Mouse (Mus musculus): ENCODE results near the gene Vmn2r8. TPM values are rescaled to one million over a fixed set of nuclear protein-coding genes. Genes with fewer than 3 reads are reported as not detected.
"Not testable (repeated sequence)": the region's sequence is repeated elsewhere in the genome, so short reads cannot be mapped to it uniquely, and the experiment has no call there.

The Vmn2r8 gene
- total RNA-seq, 1 experiment = not detected

- no peak for DNase-seq (ENCODE audit: low read depth, low spot score)
- H3K9me3 ChIP-seq (ENCODE audit: control insufficient read depth, insufficient read depth, low read depth, low read length) = no peaks in the 10 kb centered on the region
- H3K36me3 ChIP-seq (ENCODE audit: control insufficient read depth, insufficient read depth, low read length, poor library complexity, severe bottlenecking) = no peaks in the 10 kb centered on the region
- no peak overlapping the region for H3K9ac ChIP-seq (ENCODE audit: insufficient read depth, low read depth, low read length, poor library complexity, severe bottlenecking)
- H3K27ac ChIP-seq (ENCODE audit: insufficient read depth, low read depth, low read length, poor library complexity, severe bottlenecking) = no peak overlapping the region
- H3K4me1 ChIP-seq (ENCODE audit: control insufficient read depth in 2 of 2, insufficient read depth in 2 of 2, low read length in 2 of 2, poor library complexity in 1 of 2) = no peaks in the 10 kb centered on the region
- in situ Hi-C loops (cut with MboI; ENCODE audit: low sequenced_read_pairs in 2 of 2, unreplicated experiment in 2 of 2) = no loop called here
- TF ChIP-seq CHD2 (IDR thresholded peaks at IDR 0.05; ENCODE audit: low read depth, low read length) (no peak), MAFK (IDR thresholded peaks at IDR 0.05; ENCODE audit: insufficient read depth, low read depth, low read length) (no peak), HCFC1 (IDR thresholded peaks at IDR 0.05; ENCODE audit: borderline replicate concordance, insufficient read depth, low read length) (no peak), ZC3H11A (IDR thresholded peaks at IDR 0.05; ENCODE audit: borderline replicate concordance, low read depth, low read length) (no peak), ZNF384 (IDR thresholded peaks at IDR 0.05; ENCODE audit: low read depth, low read length) (no peak)
- no peak overlapping the region for H3K4me3 ChIP-seq (ENCODE audit: insufficient read depth in 1 of 2, low read depth in 1 of 2, low read length in 2 of 2, poor library complexity in 1 of 2, severe bottlenecking in 1 of 2)
These were observed 50.3 kb downstream of the Vmn2r8 start for GRCm38 (mm10) chr5:108758396-108758795.

- H3K27ac ChIP-seq (ENCODE audit: insufficient read depth, low read depth, low read length, poor library complexity, severe bottlenecking); H3K4me3 ChIP-seq (ENCODE audit: insufficient read depth in 1 of 2, low read depth in 1 of 2, low read length in 2 of 2, poor library complexity in 1 of 2, severe bottlenecking in 1 of 2); H3K4me1 ChIP-seq (ENCODE audit: control insufficient read depth in 2 of 2, insufficient read depth in 2 of 2, low read length in 2 of 2, poor library complexity in 1 of 2); in situ Hi-C loops (cut with MboI; ENCODE audit: low sequenced_read_pairs in 2 of 2, unreplicated experiment in 2 of 2); H3K36me3 ChIP-seq (ENCODE audit: control insufficient read depth, insufficient read depth, low read length, poor library complexity, severe bottlenecking); H3K9ac ChIP-seq (ENCODE audit: insufficient read depth, low read depth, low read length, poor library complexity, severe bottlenecking); H3K9me3 ChIP-seq (ENCODE audit: control insufficient read depth, insufficient read depth, low read depth, low read length); DNase-seq (ENCODE audit: low read depth, low spot score): not testable (repeated sequence)
These were observed 57.4 kb downstream of the Vmn2r8 start for GRCm38 (mm10) chr5:108751258-108751657.

- no peak overlapping the region for H3K4me3 ChIP-seq (ENCODE audit: insufficient read depth in 1 of 2, low read depth in 1 of 2, low read length in 2 of 2, poor library complexity in 1 of 2, severe bottlenecking in 1 of 2)
- no peak overlapping the region for H3K27ac ChIP-seq (ENCODE audit: insufficient read depth, low read depth, low read length, poor library complexity, severe bottlenecking)
- H3K9ac ChIP-seq (ENCODE audit: insufficient read depth, low read depth, low read length, poor library complexity, severe bottlenecking) = no peak overlapping the region
- no peaks in the 10 kb centered on the region for H3K9me3 ChIP-seq (ENCODE audit: control insufficient read depth, insufficient read depth, low read depth, low read length)
- DNase-seq (ENCODE audit: low read depth, low spot score) = no peak
- no peaks in the 10 kb centered on the region for H3K36me3 ChIP-seq (ENCODE audit: control insufficient read depth, insufficient read depth, low read length, poor library complexity, severe bottlenecking)
- no peaks in the 10 kb centered on the region for H3K4me1 ChIP-seq (ENCODE audit: control insufficient read depth in 2 of 2, insufficient read depth in 2 of 2, low read length in 2 of 2, poor library complexity in 1 of 2)
- no peak for TF ChIP-seq CHD2 (IDR thresholded peaks at IDR 0.05; ENCODE audit: low read depth, low read length)
- TF ChIP-seq ZNF384 (IDR thresholded peaks at IDR 0.05; ENCODE audit: low read depth, low read length) = no peak
- TF ChIP-seq MAFK (IDR thresholded peaks at IDR 0.05; ENCODE audit: insufficient read depth, low read depth, low read length) = no peak
- no peak for TF ChIP-seq ZC3H11A (IDR thresholded peaks at IDR 0.05; ENCODE audit: borderline replicate concordance, low read depth, low read length)
- TF ChIP-seq HCFC1 (IDR thresholded peaks at IDR 0.05; ENCODE audit: borderline replicate concordance, insufficient read depth, low read length) = no peak
- in situ Hi-C loops (cut with MboI; ENCODE audit: low sequenced_read_pairs in 2 of 2, unreplicated experiment in 2 of 2) = no loop called here
These were observed 58.1 kb downstream of the Vmn2r8 start for GRCm38 (mm10) chr5:108750328-108751210.

GRCm38 (mm10) chr5:108744629-108745028 lies 64.0 kb downstream of the Vmn2r8 start:
- Histone ChIP-seq H3K9me3 (ENCODE audit: control insufficient read depth, insufficient read depth, low read depth, low read length) (no peaks in the 10 kb centered on the region), H3K36me3 (ENCODE audit: control insufficient read depth, insufficient read depth, low read length, poor library complexity, severe bottlenecking) (no peaks in the 10 kb centered on the region), H3K9ac (ENCODE audit: insufficient read depth, low read depth, low read length, poor library complexity, severe bottlenecking) (no peak overlapping the region), H3K27ac (ENCODE audit: insufficient read depth, low read depth, low read length, poor library complexity, severe bottlenecking) (no peak overlapping the region), H3K4me1 (ENCODE audit: control insufficient read depth in 2 of 2, insufficient read depth in 2 of 2, low read length in 2 of 2, poor library complexity in 1 of 2) (no peaks in the 10 kb centered on the region), H3K4me3 (ENCODE audit: insufficient read depth in 1 of 2, low read depth in 1 of 2, low read length in 2 of 2, poor library complexity in 1 of 2, severe bottlenecking in 1 of 2) (no peak overlapping the region)
- in situ Hi-C loops (cut with MboI; ENCODE audit: low sequenced_read_pairs in 2 of 2, unreplicated experiment in 2 of 2) = no loop called here
- no peak for TF ChIP-seq ZC3H11A (IDR thresholded peaks at IDR 0.05; ENCODE audit: borderline replicate concordance, low read depth, low read length)
- TF ChIP-seq HCFC1 (IDR thresholded peaks at IDR 0.05; ENCODE audit: borderline replicate concordance, insufficient read depth, low read length) = no peak
- TF ChIP-seq ZNF384 (IDR thresholded peaks at IDR 0.05; ENCODE audit: low read depth, low read length) = no peak
- no peak for DNase-seq (ENCODE audit: low read depth, low spot score)

GRCm38 (mm10) chr5:108743856-108744255 lies 64.8 kb downstream of the Vmn2r8 start:
- Histone ChIP-seq H3K9me3 (ENCODE audit: control insufficient read depth, insufficient read depth, low read depth, low read length) (no peaks in the 10 kb centered on the region), H3K9ac (ENCODE audit: insufficient read depth, low read depth, low read length, poor library complexity, severe bottlenecking) (no peak overlapping the region), H3K4me1 (ENCODE audit: control insufficient read depth in 2 of 2, insufficient read depth in 2 of 2, low read length in 2 of 2, poor library complexity in 1 of 2) (no peaks in the 10 kb centered on the region), H3K4me3 (ENCODE audit: insufficient read depth in 1 of 2, low read depth in 1 of 2, low read length in 2 of 2, poor library complexity in 1 of 2, severe bottlenecking in 1 of 2) (no peak overlapping the region), H3K27ac (ENCODE audit: insufficient read depth, low read depth, low read length, poor library complexity, severe bottlenecking) (no peak overlapping the region), H3K36me3 (ENCODE audit: control insufficient read depth, insufficient read depth, low read length, poor library complexity, severe bottlenecking) (no peaks in the 10 kb centered on the region)
- in situ Hi-C loops (cut with MboI; ENCODE audit: low sequenced_read_pairs in 2 of 2, unreplicated experiment in 2 of 2) = no loop called here
- peak; percentile 60 for DNase-seq (ENCODE audit: low read depth, low spot score)
- no peak for TF ChIP-seq MAFK (IDR thresholded peaks at IDR 0.05; ENCODE audit: insufficient read depth, low read depth, low read length)
- no peak for TF ChIP-seq CHD2 (IDR thresholded peaks at IDR 0.05; ENCODE audit: low read depth, low read length)
